Mouse (Mus musculus) intestine, embryonic 15.5 days (tissue): ENCODE results near the gene St3gal3. TPM values are rescaled to one million over a fixed set of nuclear protein-coding genes. Genes with fewer than 3 reads are reported as not detected.

Experiments
- ATAC-seq: fragments of 200-750 bp; cut with Nextera tagmentation; 2 replicates; pipeline ENCODE4 v1.8.0; 2017; ENCODE audit warnings: moderate TSS enrichment, moderate library complexity
- H3K27ac ChIP-seq: fragments of 300-500 bp; sonication (generic); 2 replicates; pipeline ENCODE4 v1.5.1; 2015; ENCODE audit warnings: mild to moderate bottlenecking, inconsistent platforms
- H3K27me3 ChIP-seq: fragments of 300-500 bp; sonication (generic); replicated peaks from 2 replicates; pipeline ENCODE4 v1.6.1; 2015; ENCODE audit warnings: inconsistent platforms
- H3K36me3 ChIP-seq: fragments of 300-500 bp; sonication (generic); 2 replicates; pipeline ENCODE4 v1.6.1; 2015; ENCODE audit warnings: inconsistent platforms
- H3K4me1 ChIP-seq: fragments of 300-500 bp; sonication (generic); replicated peaks from 2 replicates; pipeline ENCODE4 v1.6.1; 2015; ENCODE audit warnings: inconsistent platforms
- H3K4me2 ChIP-seq: fragments of 300-500 bp; sonication (generic); replicated peaks from 2 replicates; pipeline ENCODE4 v1.6.1; 2015; ENCODE audit warnings: mild to moderate bottlenecking, inconsistent platforms
- H3K4me3 ChIP-seq: fragments of 300-500 bp; sonication (generic); replicated peaks from 2 replicates; pipeline ENCODE4 v1.5.1; 2015; ENCODE audit warnings: inconsistent platforms
- H3K9ac ChIP-seq: fragments of 300-500 bp; sonication (generic); 2 replicates; pipeline ENCODE4 v1.6.1; 2015; ENCODE audit warnings: inconsistent platforms
- H3K9me3 ChIP-seq: fragments of 300-500 bp; sonication (generic); 2 replicates; pipeline ENCODE4 v1.6.1; 2016; ENCODE audit warnings: inconsistent platforms
- WGBS: fragments of 180-500 bp; shearing (Covaris S2); methylation state at CpG from one replicate; pipeline ENCODE4 v1.1.7; 2015; 5-methylcytosine and 5-hydroxymethylcytosine counted together
- polyA plus RNA-seq: library from polyadenylated mRNA; unstranded; fragments of >200 nt; fragmentation: Nextera tagmentation; extraction: Ambion mirVana; gene quantifications from 2 replicates; pipeline ENCODE4 v1.2.1, GENCODE M21; 2015

The St3gal3 gene
- polyA plus RNA-seq, 1 experiment from 2014 or later = 8.2 TPM

- Histone ChIP-seq H3K9ac (no peak overlapping the region), H3K36me3 (no peaks in the 10 kb centered on the region), H3K4me3 (no peak overlapping the region), H3K27ac (no peak overlapping the region), H3K4me2 (no peak overlapping the region), H3K9me3 (no peaks in the 10 kb centered on the region), H3K27me3 (no peaks in the 10 kb centered on the region), H3K4me1 (peaks cover 18% of the 10 kb centered on the region)
- WGBS = 91% methylated on average over 3 of the region's 3 CpGs
- no peak for ATAC-seq
Measured at GRCm38 (mm10) chr4:117984206-117984605, 150.5 kb downstream of the St3gal3 start.

- no peak overlapping the region for H3K4me3 ChIP-seq
- ATAC-seq = no peak
- H3K27ac ChIP-seq = no peak overlapping the region
- H3K9me3 ChIP-seq = no peaks in the 10 kb centered on the region
- no peak overlapping the region for H3K4me2 ChIP-seq
- H3K9ac ChIP-seq = no peak overlapping the region
- WGBS = 58% methylated on average over 7 of the region's 7 CpGs
- H3K27me3 ChIP-seq = no peaks in the 10 kb centered on the region
- H3K4me1 ChIP-seq = peaks cover 18% of the 10 kb centered on the region
- H3K36me3 ChIP-seq = no peaks in the 10 kb centered on the region
Measured at GRCm38 (mm10) chr4:117982706-117983105, 152.0 kb downstream of the St3gal3 start.

GRCm38 (mm10) chr4:117981518-117981917 is 153.2 kb downstream of the St3gal3 start:
- H3K4me2 ChIP-seq = no peak overlapping the region
- no peaks in the 10 kb centered on the region for H3K9me3 ChIP-seq
- 65% methylated on average over 4 of the region's 5 CpGs for WGBS
- H3K27ac ChIP-seq = no peak overlapping the region
- no peaks in the 10 kb centered on the region for H3K36me3 ChIP-seq
- H3K27me3 ChIP-seq = no peaks in the 10 kb centered on the region
- ATAC-seq = no peak
- peaks cover 15% of the 10 kb centered on the region for H3K4me1 ChIP-seq
- H3K4me3 ChIP-seq = no peak overlapping the region
- H3K9ac ChIP-seq = no peak overlapping the region

GRCm38 (mm10) chr4:117980161-117980560 is 154.6 kb downstream of the St3gal3 start:
- no peaks in the 10 kb centered on the region for H3K27me3 ChIP-seq
- peaks cover 13% of the 10 kb centered on the region; the same call in 1 of the 2 replicates for H3K4me1 ChIP-seq
- WGBS = 89% methylated on average over 4 of the region's 4 CpGs
- H3K27ac ChIP-seq = no peak overlapping the region
- H3K4me3 ChIP-seq = no peak overlapping the region
- H3K9me3 ChIP-seq = no peaks in the 10 kb centered on the region
- ATAC-seq = no peak
- H3K4me2 ChIP-seq = no peak overlapping the region
- H3K36me3 ChIP-seq = no peaks in the 10 kb centered on the region
- H3K9ac ChIP-seq = no peak overlapping the region

GRCm38 (mm10) chr4:117979181-117979580 is 155.5 kb downstream of the St3gal3 start:
- no peak overlapping the region for H3K4me3 ChIP-seq

DNA sequence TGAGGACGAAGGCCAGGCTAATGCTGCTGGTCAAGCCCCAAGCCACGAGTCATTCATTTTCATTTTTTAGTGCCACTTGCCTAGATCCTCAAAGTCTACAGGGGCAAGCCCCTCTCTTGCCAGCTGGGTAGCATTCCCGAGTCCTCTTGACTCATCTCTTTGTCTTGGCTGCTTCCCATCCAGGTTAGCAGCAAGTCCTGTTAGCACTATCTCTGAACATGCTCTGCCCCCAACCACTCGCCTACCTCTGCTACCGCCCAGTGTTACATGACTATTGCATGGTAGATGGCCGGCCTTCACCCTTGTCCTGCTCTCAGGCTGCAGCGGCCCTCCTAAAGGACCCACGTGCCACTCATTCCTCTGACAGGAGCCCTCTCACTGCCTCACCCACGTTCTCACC is 156.4 kb downstream of the St3gal3 start:
- H3K36me3 ChIP-seq = no peaks in the 10 kb centered on the region
- H3K9ac ChIP-seq = no peak overlapping the region
- H3K4me1 ChIP-seq = peaks cover 7% of the 10 kb centered on the region; the same call in 1 of the 2 replicates
- no peak for ATAC-seq
- H3K4me3 ChIP-seq = no peak overlapping the region
- no peaks in the 10 kb centered on the region for H3K9me3 ChIP-seq
- no peaks in the 10 kb centered on the region for H3K27me3 ChIP-seq
- WGBS = 92% methylated on average over 9 of the region's 9 CpGs
- H3K4me2 ChIP-seq = no peak overlapping the region
- no peak overlapping the region for H3K27ac ChIP-seq

More at GRCm38 (mm10) chr4:117979181-117979580, 155.5 kb downstream of the St3gal3 start:
- Histone ChIP-seq H3K27ac (no peak overlapping the region), H3K4me1 (peaks cover 7% of the 10 kb centered on the region; the same call in 1 of the 2 replicates), H3K4me2 (no peak overlapping the region), H3K27me3 (no peaks in the 10 kb centered on the region), H3K9ac (no peak overlapping the region), H3K9me3 (no peaks in the 10 kb centered on the region), H3K36me3 (no peaks in the 10 kb centered on the region)
- no peak for ATAC-seq
- WGBS = 91% methylated on average over 4 of the region's 4 CpGs

GRCm38 (mm10) chr4:117977841-117978240 is 156.9 kb downstream of the St3gal3 start:
- no peaks in the 10 kb centered on the region for H3K36me3 ChIP-seq
- no peak overlapping the region for H3K4me2 ChIP-seq
- H3K9me3 ChIP-seq = no peaks in the 10 kb centered on the region
- no peaks in the 10 kb centered on the region for H3K27me3 ChIP-seq
- peaks cover 3% of the 10 kb centered on the region; the same call in 1 of the 2 replicates for H3K4me1 ChIP-seq
- no peak for ATAC-seq
- no peak overlapping the region for H3K27ac ChIP-seq
- 87% methylated on average over 11 of the region's 11 CpGs for WGBS
- no peak overlapping the region for H3K4me3 ChIP-seq
- H3K9ac ChIP-seq = no peak overlapping the region

DNA sequence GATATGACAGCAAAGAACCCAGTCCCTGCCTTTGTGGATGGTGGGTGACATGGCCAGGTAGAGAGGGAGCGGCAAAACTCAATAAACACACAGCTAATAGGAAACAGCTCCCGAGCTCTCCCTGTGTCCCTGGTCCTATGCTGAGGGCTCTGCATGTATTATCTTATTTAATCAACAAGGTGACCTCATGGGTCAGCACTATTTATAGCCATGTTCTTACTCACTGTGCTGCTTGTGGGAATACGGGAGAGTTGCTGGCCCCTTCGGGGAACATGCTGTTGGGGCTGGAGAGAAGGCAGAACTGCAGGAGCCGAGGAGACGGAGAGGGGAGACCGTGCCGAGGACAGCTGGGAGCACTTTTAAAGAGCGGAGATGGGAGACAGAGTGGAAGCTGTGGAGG is 157.3 kb downstream of the St3gal3 start:
- H3K4me2 ChIP-seq = no peak overlapping the region
- no peak overlapping the region for H3K4me3 ChIP-seq
- no peak overlapping the region for H3K27ac ChIP-seq
- 70% methylated on average over 9 of the region's 9 CpGs for WGBS
- no peak overlapping the region for H3K9ac ChIP-seq
- no peaks in the 10 kb centered on the region for H3K36me3 ChIP-seq
- no peaks in the 10 kb centered on the region for H3K4me1 ChIP-seq
- no peaks in the 10 kb centered on the region for H3K9me3 ChIP-seq
- no peaks in the 10 kb centered on the region for H3K27me3 ChIP-seq
- no peak for ATAC-seq

- H3K36me3 ChIP-seq = no peaks in the 10 kb centered on the region
- WGBS = 53% methylated on average over 1 of the region's 1 CpGs
- H3K27me3 ChIP-seq = no peaks in the 10 kb centered on the region
- no peak overlapping the region for H3K4me3 ChIP-seq
- no peaks in the 10 kb centered on the region for H3K9me3 ChIP-seq
- no peaks in the 10 kb centered on the region for H3K4me1 ChIP-seq
- H3K4me2 ChIP-seq = no peak overlapping the region
- H3K9ac ChIP-seq = no peak overlapping the region
- ATAC-seq = no peak
- no peak overlapping the region for H3K27ac ChIP-seq
Measured at GRCm38 (mm10) chr4:117975820-117976219, 158.9 kb downstream of the St3gal3 start.

GRCm38 (mm10) chr4:117974719-117975118 is 160.0 kb downstream of the St3gal3 start:
- peak; percentile 25; the same call in 1 of the 2 replicates for ATAC-seq
- Histone ChIP-seq H3K27me3 (no peaks in the 10 kb centered on the region), H3K27ac (no peak overlapping the region), H3K4me2 (no peak overlapping the region), H3K4me3 (no peak overlapping the region), H3K36me3 (no peaks in the 10 kb centered on the region), H3K4me1 (no peaks in the 10 kb centered on the region), H3K9me3 (no peaks in the 10 kb centered on the region), H3K9ac (no peak overlapping the region)
- 72% methylated on average over 5 of the region's 5 CpGs for WGBS

- Histone ChIP-seq H3K27ac (no peak overlapping the region), H3K36me3 (no peaks in the 10 kb centered on the region), H3K9ac (no peak overlapping the region), H3K4me2 (no peak overlapping the region), H3K9me3 (no peaks in the 10 kb centered on the region), H3K4me3 (no peak overlapping the region), H3K27me3 (no peaks in the 10 kb centered on the region), H3K4me1 (no peaks in the 10 kb centered on the region)
- WGBS = 54% methylated on average over 10 of the region's 10 CpGs
- ATAC-seq = no peak
Measured at GRCm38 (mm10) chr4:117972999-117973398, 161.7 kb downstream of the St3gal3 start.

GRCm38 (mm10) chr4:117964346-117965025 is 170.2 kb downstream of the St3gal3 start:
- H3K36me3 ChIP-seq = 0 out of 2 replicates have a peak, but pooled peaks cover 5% of the 10 kb centered on the region
- H3K9me3 ChIP-seq = no peaks in the 10 kb centered on the region
- 0 out of 2 replicates have a peak, but pooled peaks cover 6% of the 10 kb centered on the region for H3K4me1 ChIP-seq
- ATAC-seq = no peak
- no peak overlapping the region for H3K9ac ChIP-seq
- no peaks in the 10 kb centered on the region for H3K27me3 ChIP-seq
- 55% methylated on average over 14 of the region's 14 CpGs for WGBS
- no peak overlapping the region for H3K27ac ChIP-seq
- H3K4me2 ChIP-seq = no peak overlapping the region
- H3K4me3 ChIP-seq = no peak overlapping the region

- Histone ChIP-seq H3K4me1 (no peaks in the 10 kb centered on the region), H3K9ac (no peak overlapping the region), H3K4me2 (no peak overlapping the region), H3K27me3 (no peaks in the 10 kb centered on the region), H3K27ac (no peak overlapping the region), H3K9me3 (no peaks in the 10 kb centered on the region), H3K4me3 (no peak overlapping the region), H3K36me3 (peaks cover 19% of the 10 kb centered on the region)
- 53% methylated on average over 4 of the region's 4 CpGs for WGBS
- ATAC-seq = no peak
Measured at GRCm38 (mm10) chr4:117957492-117957891, 177.2 kb downstream of the St3gal3 start.
